Comparison of ENCODE assay signal across 25 mouse cellular contexts in genomic region chr2:141672814-141673213, GRCm38 (mm10).
"Had no signal": no experiment of that assay in that cellular context is flagged by ENCODE, and none has a peak within 500 bp of the region (broad histone marks: within the 10 kb centered on the region; RNA-seq: fewer than 3 reads in every experiment).

No protein-coding gene starts in this region.

- H3K27ac ChIP-seq: heart, adult 2 months; heart, embryonic 13.5 days; heart, embryonic 15.5 days; hindbrain, embryonic 13.5 days; hindbrain, embryonic 15.5 days; hindbrain, postnatal 0 days; kidney, embryonic 15.5 days; kidney, postnatal 0 days; limb, embryonic 13.5 days; limb, embryonic 15.5 days had no signal

- H3K27me3 ChIP-seq: heart, embryonic 13.5 days; heart, embryonic 15.5 days; hindbrain, embryonic 13.5 days; hindbrain, embryonic 15.5 days; kidney, embryonic 15.5 days; limb, embryonic 13.5 days; limb, embryonic 15.5 days had no signal

- H3K36me3 ChIP-seq: heart, embryonic 13.5 days; heart, embryonic 15.5 days; hindbrain, embryonic 13.5 days; hindbrain, embryonic 15.5 days; kidney, embryonic 15.5 days; limb, embryonic 13.5 days; limb, embryonic 15.5 days had no signal

- ATAC-seq: forebrain, postnatal 0 days; hindbrain, postnatal 0 days; intestine, embryonic 16.5 days had no signal

- H3K4me3 ChIP-seq: heart, adult 2 months; heart, embryonic 13.5 days; heart, embryonic 15.5 days; hindbrain, embryonic 13.5 days; hindbrain, embryonic 15.5 days; kidney, embryonic 15.5 days; limb, embryonic 13.5 days; limb, embryonic 15.5 days had no signal

- H3K9ac ChIP-seq: forebrain, postnatal 0 days; heart, embryonic 13.5 days; heart, embryonic 15.5 days; hindbrain, embryonic 13.5 days; hindbrain, embryonic 15.5 days; kidney, embryonic 15.5 days; limb, embryonic 13.5 days; limb, embryonic 15.5 days had no signal

- DNase-seq: forebrain, postnatal 0 days; gastrocnemius, postnatal 14 days; gastrocnemius, postnatal 36 days; heart, adult 11 months; heart, adult 2 months; heart, postnatal 14 days; heart, postnatal 36 days; kidney, adult 11 months; kidney, adult 2 months; kidney, adult 9 months; kidney, postnatal 14 days; kidney, postnatal 36 days; layer of hippocampus, postnatal 36 days; left cerebral cortex, postnatal 4 days had no signal

- H3K9me3 ChIP-seq: heart, embryonic 13.5 days; heart, embryonic 15.5 days; hindbrain, embryonic 13.5 days; hindbrain, embryonic 15.5 days; kidney, embryonic 15.5 days; limb, embryonic 13.5 days; limb, embryonic 15.5 days had no signal

- H3K4me2 ChIP-seq: heart, embryonic 11.5 days; heart, embryonic 13.5 days; heart, embryonic 15.5 days; hindbrain, embryonic 13.5 days; hindbrain, embryonic 15.5 days; kidney, embryonic 15.5 days; limb, embryonic 13.5 days; limb, embryonic 15.5 days had no signal

- H3K4me1 ChIP-seq: heart, embryonic 13.5 days; heart, embryonic 15.5 days; hindbrain, embryonic 13.5 days; hindbrain, embryonic 15.5 days; kidney, embryonic 15.5 days; limb, embryonic 15.5 days had no signal
